Mouse (Mus musculus) lung, embryonic 14.5 days (tissue): ENCODE measurements around the gene Jph2. TPM values are rescaled to one million over a fixed set of nuclear protein-coding genes. Genes with fewer than 3 reads are reported as not detected.

ENCODE experiments used
- ATAC-seq: fragments of 200-750 bp; cut with Nextera tagmentation; 2 replicates; pipeline ENCODE4 v1.8.0; 2017; ENCODE audit warnings: mild to moderate bottlenecking, moderate TSS enrichment, moderate library complexity; ENCODE audit not compliant: insufficient read depth
- DNase-seq: peaks from one replicate; pipeline ENCODE4 v3.0.0-alpha.2; 2015
- H3K27ac ChIP-seq: fragments of 300-500 bp; sonication (generic); 2 replicates; pipeline ENCODE4 v1.5.1; 2014; ENCODE audit warnings: low read depth, mild to moderate bottlenecking, moderate library complexity
- H3K27me3 ChIP-seq: fragments of 300-500 bp; sonication (generic); 2 replicates; pipeline ENCODE4 v1.6.1; 2014; ENCODE audit warnings: low read length, control low read depth; ENCODE audit not compliant: insufficient read depth
- H3K36me3 ChIP-seq: fragments of 300-500 bp; sonication (generic); 2 replicates; pipeline ENCODE4 v1.6.1; 2014; ENCODE audit warnings: control low read depth; ENCODE audit not compliant: insufficient read depth
- H3K4me1 ChIP-seq: fragments of 300-500 bp; sonication (generic); 2 replicates; pipeline ENCODE4 v1.6.1; 2014; ENCODE audit warnings: antibody characterized with exemption, control low read depth; ENCODE audit not compliant: insufficient read depth
- H3K4me2 ChIP-seq: fragments of 300-500 bp; sonication (generic); 2 replicates; pipeline ENCODE4 v1.6.1; 2014; ENCODE audit warnings: mild to moderate bottlenecking
- H3K4me3 ChIP-seq: fragments of 300-500 bp; sonication (generic); 2 replicates; pipeline ENCODE4 v1.5.1; 2014; ENCODE audit warnings: low read depth, low read length
- H3K9ac ChIP-seq: fragments of 300-500 bp; sonication (generic); 2 replicates; pipeline ENCODE4 v1.6.1; 2014
- H3K9me3 ChIP-seq: fragments of 300-500 bp; sonication (generic); 2 replicates; pipeline ENCODE4 v1.6.1; 2016; ENCODE audit warnings: low read depth, low read length, control low read depth
- CTCF ChIP-seq: IDR thresholded peaks from 2 replicates; pipeline ENCODE4 v1.5.1; 2016; ENCODE audit warnings: antibody characterized with exemption, low read depth
- WGBS: fragments of 180-500 bp; shearing (Covaris S2); extraction: QIAGEN DNeasy Blood & Tissue Kit; methylation state at CpG from one replicate; pipeline ENCODE4 v1.1.7; 2014; 5-methylcytosine and 5-hydroxymethylcytosine counted together
- polyA plus RNA-seq: library from polyadenylated mRNA; unstranded; fragments of >200 nt; fragmentation: Nextera tagmentation; extraction: Ambion mirVana; gene quantifications from 2 replicates; pipeline ENCODE4 v1.2.1, GENCODE M21; 2014

The Jph2 gene
- polyA plus RNA-seq, 1 experiment from 2014 or later, result 2.7 TPM

DNA sequence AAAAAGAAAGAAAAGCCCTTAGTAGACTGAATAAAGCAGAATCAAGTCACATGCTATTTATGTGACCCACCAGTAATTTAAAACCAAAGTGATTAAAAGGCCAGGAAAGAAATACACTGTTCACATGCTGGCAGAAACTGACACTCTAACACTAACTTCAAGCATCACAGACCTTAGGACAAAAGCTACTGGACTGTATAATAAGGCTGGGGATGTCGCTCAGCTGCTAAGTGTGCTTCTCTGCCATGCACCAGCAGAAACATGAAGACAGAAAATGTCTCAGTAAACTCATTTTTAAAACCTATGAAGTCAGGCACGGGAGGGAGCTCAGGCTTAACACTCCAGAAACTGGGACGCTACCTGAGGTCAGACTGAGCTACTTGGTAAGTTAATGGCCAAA, 12.4 kb upstream of the Jph2 start:
- Histone ChIP-seq H3K27ac (no peak overlapping the region), H3K27me3 (no peaks in the 10 kb centered on the region), H3K36me3 (peaks cover 80% of the 10 kb centered on the region), H3K4me3 (no peak overlapping the region), H3K4me2 (no peak overlapping the region), H3K9me3 (no peaks in the 10 kb centered on the region), H3K9ac (no peak overlapping the region), H3K4me1 (no peaks in the 10 kb centered on the region)
- ATAC-seq (no peak), DNase-seq (no peak)
- WGBS, result 91% methylated on average over 3 of the region's 3 CpGs
- TF ChIP-seq CTCF, result no peak

DNA sequence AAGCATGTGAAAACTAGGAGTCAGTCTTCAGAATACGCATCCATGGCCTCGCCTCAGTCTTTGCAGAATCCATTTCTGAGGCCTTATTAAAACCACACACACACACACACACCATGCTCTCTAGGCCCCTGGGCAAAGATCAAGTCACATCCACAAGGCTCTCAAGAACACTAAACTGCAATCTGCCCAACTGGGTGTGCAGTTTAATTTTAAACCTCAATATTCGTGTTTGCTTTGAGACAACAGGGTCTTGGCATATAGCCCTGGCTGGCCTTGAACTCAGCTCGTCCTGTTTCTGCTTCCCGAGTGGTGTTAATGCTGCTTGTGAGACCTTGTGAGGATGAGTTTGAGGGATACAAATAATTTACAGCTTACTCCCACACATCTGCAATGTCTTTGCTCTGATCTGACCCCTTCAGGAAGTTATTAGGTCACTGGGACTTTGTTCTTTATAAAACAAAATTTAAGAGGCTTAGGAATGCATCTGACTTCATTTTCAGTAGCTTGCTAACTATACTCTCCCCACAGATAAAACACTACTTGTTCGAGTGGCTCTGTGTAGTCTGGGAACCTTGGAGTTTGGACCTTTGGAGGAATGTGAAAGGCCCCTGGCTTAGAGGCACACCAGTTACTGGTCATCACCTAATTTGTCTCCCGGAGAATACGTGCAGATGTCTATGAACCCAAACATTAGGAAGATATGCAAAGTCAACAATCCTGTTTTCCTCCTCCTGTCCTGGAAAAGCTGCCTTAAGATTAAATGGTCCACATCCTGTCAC, 6.4 kb upstream of the Jph2 start:
- H3K4me2 ChIP-seq, result no peak overlapping the region
- H3K36me3 ChIP-seq, result peaks cover 32% of the 10 kb centered on the region
- H3K9ac ChIP-seq, result no peak overlapping the region
- no peak for TF ChIP-seq CTCF
- H3K4me1 ChIP-seq, result no peaks in the 10 kb centered on the region
- H3K9me3 ChIP-seq, result no peaks in the 10 kb centered on the region
- H3K4me3 ChIP-seq, result no peak overlapping the region
- no peak overlapping the region; the same call in 1 of the 2 replicates for H3K27ac ChIP-seq
- DNase-seq (peak; percentile 40), ATAC-seq (no peak)
- WGBS, result 50% methylated on average over 8 of the region's 8 CpGs
- no peaks in the 10 kb centered on the region for H3K27me3 ChIP-seq

DNA sequence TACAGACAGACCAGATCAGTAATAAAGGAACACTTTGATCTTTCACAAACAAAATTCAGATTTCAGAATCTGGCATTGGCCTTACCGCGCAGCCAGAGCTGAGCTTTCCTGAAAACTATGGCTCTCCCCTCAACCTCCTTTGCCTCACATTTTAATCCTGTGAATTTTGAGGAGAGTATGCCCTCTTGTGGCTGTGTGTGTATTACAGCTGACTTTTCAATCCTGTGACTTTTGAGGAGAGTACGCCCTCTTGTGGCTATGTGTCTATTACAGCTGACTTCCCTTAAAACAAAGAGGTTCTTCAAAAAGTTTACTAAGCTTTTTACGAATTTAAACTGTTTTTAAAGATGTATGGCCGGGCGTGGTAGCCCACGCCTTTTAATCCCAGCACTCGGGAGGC, 3.4 kb upstream of the Jph2 start:
- Histone ChIP-seq H3K9me3 (no peaks in the 10 kb centered on the region), H3K36me3 (peaks cover 9% of the 10 kb centered on the region; the same call in 1 of the 2 replicates), H3K4me2 (no peak overlapping the region), H3K27ac (no peak overlapping the region), H3K9ac (no peak overlapping the region), H3K4me1 (no peaks in the 10 kb centered on the region; the same call in 1 of the 2 replicates), H3K4me3 (no peak overlapping the region), H3K27me3 (no peaks in the 10 kb centered on the region)
- DNase-seq, result peak; percentile 97
- WGBS, result 6% methylated on average over 8 of the region's 8 CpGs
- peak; percentile 21; the same call in 1 of the 2 replicates for ATAC-seq
- TF ChIP-seq CTCF, result peak; percentile 99

- Histone ChIP-seq H3K27me3 (no peaks in the 10 kb centered on the region), H3K9me3 (no peaks in the 10 kb centered on the region), H3K4me1 (no peaks in the 10 kb centered on the region; the same call in 1 of the 2 replicates), H3K4me3 (no peak overlapping the region), H3K36me3 (0 out of 2 replicates have a peak, but pooled peaks cover 2% of the 10 kb centered on the region), H3K27ac (no peak overlapping the region), H3K4me2 (no peak overlapping the region), H3K9ac (no peak overlapping the region)
- TF ChIP-seq CTCF, result no peak
- 62% methylated on average over 8 of the region's 8 CpGs for WGBS
- no peak for DNase-seq
- ATAC-seq, result no peak
Observed at GRCm38 (mm10) chr2:163399222-163399621, 1.4 kb upstream of the Jph2 start.

- H3K4me1 ChIP-seq, result no peaks in the 10 kb centered on the region; the same call in 1 of the 2 replicates
- no peak for TF ChIP-seq CTCF
- no peak for ATAC-seq
- H3K27ac ChIP-seq, result peak overlapping the region; percentile 85
- DNase-seq, result no peak
- H3K9ac ChIP-seq, result no peak overlapping the region
- no peaks in the 10 kb centered on the region for H3K27me3 ChIP-seq
- H3K9me3 ChIP-seq, result no peaks in the 10 kb centered on the region
- peak overlapping the region; percentile 56 for H3K4me2 ChIP-seq
- WGBS, result 72% methylated on average over 4 of the region's 4 CpGs
- H3K4me3 ChIP-seq, result no peak overlapping the region
- no peaks in the 10 kb centered on the region for H3K36me3 ChIP-seq
Observed at GRCm38 (mm10) chr2:163398770-163399169, 977 bp upstream of the Jph2 start.

DNA sequence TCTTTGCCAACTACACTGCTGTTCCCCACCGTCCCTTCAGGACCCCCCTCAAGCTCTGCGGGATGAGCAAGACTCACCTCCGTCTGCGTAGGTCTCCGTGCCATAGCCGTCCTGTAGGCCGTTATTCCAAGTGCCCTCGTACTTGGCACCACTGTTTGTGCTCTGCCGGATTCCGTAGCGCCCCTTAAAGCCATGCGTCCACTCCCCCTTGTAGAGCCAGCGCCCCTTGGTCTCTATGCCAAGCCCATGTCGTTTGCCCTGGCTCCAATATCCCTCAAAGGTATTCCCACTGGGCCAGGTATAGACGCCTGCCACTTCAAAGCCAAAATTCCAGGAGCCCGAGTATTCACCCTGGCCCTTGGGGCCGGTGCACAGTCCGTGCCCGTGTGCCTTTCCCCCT, 722 bp downstream of the Jph2 start:
- WGBS, result 89% methylated on average over 19 of the region's 19 CpGs
- Histone ChIP-seq H3K36me3 (no peaks in the 10 kb centered on the region), H3K4me2 (peak overlapping the region; percentile 56), H3K9me3 (no peaks in the 10 kb centered on the region), H3K27me3 (no peaks in the 10 kb centered on the region), H3K4me1 (no peaks in the 10 kb centered on the region; the same call in 1 of the 2 replicates), H3K27ac (peak overlapping the region; percentile 85; the same call in 1 of the 2 replicates), H3K9ac (peak overlapping the region; percentile 49), H3K4me3 (peak overlapping the region; percentile 37)
- ATAC-seq (peak; percentile 3; the same call in 1 of the 2 replicates), DNase-seq (no peak)
- TF ChIP-seq CTCF, result no peak

- H3K9ac ChIP-seq, result 0 out of 2 replicates have a peak overlapping the region, but pooled peaks have one; percentile 6
- no peaks in the 10 kb centered on the region for H3K36me3 ChIP-seq
- no peak for DNase-seq
- ATAC-seq, result no peak
- no peak overlapping the region for H3K27ac ChIP-seq
- no peaks in the 10 kb centered on the region; the same call in 1 of the 2 replicates for H3K4me1 ChIP-seq
- peak overlapping the region; percentile 56 for H3K4me2 ChIP-seq
- no peak for TF ChIP-seq CTCF
- peak overlapping the region; percentile 20 for H3K4me3 ChIP-seq
- WGBS, result 72% methylated on average over 6 of the region's 6 CpGs
- H3K9me3 ChIP-seq, result no peaks in the 10 kb centered on the region
- no peaks in the 10 kb centered on the region for H3K27me3 ChIP-seq
Observed at GRCm38 (mm10) chr2:163394977-163395376, 2.8 kb downstream of the Jph2 start.
